Mouse (Mus musculus): ENCODE measurements around the gene Olfr688.

Gene Olfr688

GRCm38 (mm10) chr7:105287795-105288194 lies at the start of gene Olfr688:
Gene Olfr688 (plus strand): TSS chr7:105288095.
- no peak for DNase-seq (ENCODE audit: low spot score in 2 of 2)

GRCm38 (mm10) chr7:105247671-105248070 lies 40.2 kb upstream of the Olfr688 start:
- no peak for DNase-seq (ENCODE audit: low spot score in 2 of 2)

- no peak for DNase-seq (ENCODE audit: low spot score in 2 of 2)
Measured at GRCm38 (mm10) chr7:105248197-105248596, 39.7 kb upstream of the Olfr688 start.

- DNase-seq (ENCODE audit: low spot score in 2 of 2): no peak
Measured at GRCm38 (mm10) chr7:105256656-105257055, 31.2 kb upstream of the Olfr688 start.

- DNase-seq (ENCODE audit: low spot score in 2 of 2): no peak
Measured at GRCm38 (mm10) chr7:105272426-105272825, 15.5 kb upstream of the Olfr688 start.

GRCm38 (mm10) chr7:105290051-105290450 lies 2.2 kb downstream of the Olfr688 start:
- no peak for DNase-seq (ENCODE audit: low spot score in 2 of 2)

GRCm38 (mm10) chr7:105310865-105311264 lies 23.0 kb downstream of the Olfr688 start, which contains the start of gene Olfr689:
Gene Olfr689 (plus strand): TSS chr7:105311165.
- DNase-seq (ENCODE audit: low spot score in 2 of 2): no peak

GRCm38 (mm10) chr7:105325302-105325701 lies 37.4 kb downstream of the Olfr688 start:
- DNase-seq (ENCODE audit: low spot score in 2 of 2): no peak

- no peak for DNase-seq (ENCODE audit: low spot score in 2 of 2)
Measured at GRCm38 (mm10) chr7:105334004-105334403, 46.1 kb downstream of the Olfr688 start, which contains the start of gene Olfr690. Gene Olfr690 (minus strand): TSS chr7:105334104.

Data from frontal cortex, postnatal 10 days (tissue).